Mouse (Mus musculus) thymus, postnatal 4 days (tissue): ENCODE data around the gene Eef1b2.

Source experiments
- DNase-seq: peaks from one replicate; pipeline ENCODE4 v3.0.0; 2021

The Eef1b2 gene

DNA sequence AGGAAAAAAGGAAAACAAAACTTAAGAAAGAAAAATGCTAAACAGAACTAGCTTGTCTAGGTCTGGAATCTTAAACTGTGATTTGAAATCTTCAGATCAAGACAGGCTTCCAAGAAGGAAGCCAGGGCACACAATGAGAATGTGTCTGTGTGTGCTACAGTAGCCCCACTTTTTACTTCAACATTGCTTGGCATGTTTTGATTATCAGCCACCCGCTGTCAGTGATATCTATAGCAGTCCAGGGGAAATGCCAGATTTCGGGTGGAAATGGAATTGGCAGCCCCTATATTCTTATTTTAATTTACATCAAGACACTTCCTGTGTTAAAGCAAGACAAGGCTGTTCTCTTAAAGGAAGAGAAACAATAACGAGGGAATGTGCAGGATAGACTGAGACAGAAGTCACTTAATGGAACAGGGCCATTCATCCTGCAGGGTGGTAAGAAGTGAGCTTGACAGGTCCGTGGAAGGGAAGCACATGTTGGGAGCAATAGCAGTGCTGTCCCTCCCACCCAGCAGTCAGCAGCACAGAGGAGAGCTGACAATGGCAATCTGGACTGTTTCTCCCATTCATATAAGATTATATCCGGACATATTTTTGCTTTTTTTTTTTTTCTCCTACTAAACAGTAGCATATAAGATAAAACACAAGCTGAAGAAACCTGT is 19.4 kb downstream of the Eef1b2 start:
- DNase-seq, result no peak

DNA sequence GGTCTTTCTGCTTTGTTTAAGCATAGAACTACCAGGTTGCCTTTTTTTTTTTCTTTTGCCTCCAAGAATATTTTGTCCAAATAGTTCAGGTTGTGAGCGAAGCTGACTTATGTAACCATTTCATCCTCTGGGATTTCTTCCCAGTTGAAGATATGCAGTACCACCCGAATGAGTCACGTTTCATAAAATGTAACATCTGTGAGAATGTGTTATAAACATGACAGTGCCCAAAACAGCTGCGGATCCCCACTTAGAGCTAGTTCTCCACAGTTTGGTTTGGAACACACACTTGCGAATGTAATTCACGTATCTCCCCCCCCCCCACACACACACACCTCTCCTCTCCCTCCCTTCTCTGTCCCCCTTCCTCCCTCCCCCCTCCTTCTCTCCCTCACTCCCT is 22.8 kb downstream of the Eef1b2 start:
- DNase-seq, result no peak

DNA sequence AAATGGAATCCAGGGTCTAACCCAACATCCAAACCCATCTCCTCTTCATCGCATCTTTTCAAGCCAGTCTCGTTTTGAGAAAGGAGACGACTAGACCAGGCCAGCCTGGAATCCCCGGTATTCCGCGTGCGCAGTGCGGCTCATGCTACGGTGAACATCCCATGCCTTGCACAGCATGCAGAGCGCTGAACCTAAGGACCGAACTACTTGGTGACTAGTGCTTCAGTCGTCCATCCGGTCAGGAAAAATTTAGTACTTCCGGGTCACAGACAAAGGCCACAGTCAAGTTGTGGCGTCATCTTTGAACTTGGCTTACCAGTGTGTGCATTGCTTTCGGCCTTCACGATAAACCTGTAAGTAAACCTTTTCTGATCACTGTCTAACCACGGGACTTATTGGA is 23.7 kb downstream of the Eef1b2 start:
- no peak for DNase-seq

DNA sequence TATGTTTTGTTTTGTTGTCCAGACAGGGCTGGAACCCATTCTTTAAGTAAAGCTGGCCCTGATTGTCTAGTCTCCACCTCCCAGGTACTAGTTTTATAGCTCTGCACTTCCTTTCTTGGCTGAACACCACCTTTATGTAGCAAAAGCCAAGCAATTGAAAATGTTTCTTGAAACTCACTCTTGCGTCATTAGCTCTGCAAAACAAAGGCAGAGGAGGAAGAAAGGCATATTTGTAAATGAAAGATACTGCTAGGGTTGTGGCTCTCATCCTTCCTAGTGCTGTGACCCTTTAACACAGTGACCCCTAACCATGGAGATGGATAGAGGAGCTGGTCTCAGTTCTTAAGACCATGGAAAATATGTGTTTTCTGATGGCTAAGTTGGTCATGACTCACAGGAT is 25.0 kb downstream of the Eef1b2 start:
- no peak for DNase-seq

DNA sequence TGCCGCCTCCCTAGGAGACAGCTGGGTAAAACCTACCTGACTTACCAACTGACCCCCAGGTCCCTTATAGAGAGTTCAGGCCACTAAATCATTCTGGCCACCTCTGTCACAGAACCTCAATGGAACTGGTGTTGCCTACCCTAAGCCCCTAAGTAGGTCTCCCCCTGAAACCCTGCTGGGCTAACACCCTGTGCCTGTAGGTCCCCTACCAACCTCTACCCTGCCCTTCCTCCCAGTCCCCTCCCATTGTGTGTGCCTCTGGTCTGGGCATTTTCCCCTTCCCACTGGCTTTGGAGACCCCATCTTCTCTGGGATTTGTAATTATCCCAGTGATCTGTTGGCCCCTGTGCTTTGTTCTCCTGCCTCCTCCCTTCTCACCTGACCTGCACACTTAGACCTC is 26.8 kb downstream of the Eef1b2 start:
- no peak for DNase-seq

DNA sequence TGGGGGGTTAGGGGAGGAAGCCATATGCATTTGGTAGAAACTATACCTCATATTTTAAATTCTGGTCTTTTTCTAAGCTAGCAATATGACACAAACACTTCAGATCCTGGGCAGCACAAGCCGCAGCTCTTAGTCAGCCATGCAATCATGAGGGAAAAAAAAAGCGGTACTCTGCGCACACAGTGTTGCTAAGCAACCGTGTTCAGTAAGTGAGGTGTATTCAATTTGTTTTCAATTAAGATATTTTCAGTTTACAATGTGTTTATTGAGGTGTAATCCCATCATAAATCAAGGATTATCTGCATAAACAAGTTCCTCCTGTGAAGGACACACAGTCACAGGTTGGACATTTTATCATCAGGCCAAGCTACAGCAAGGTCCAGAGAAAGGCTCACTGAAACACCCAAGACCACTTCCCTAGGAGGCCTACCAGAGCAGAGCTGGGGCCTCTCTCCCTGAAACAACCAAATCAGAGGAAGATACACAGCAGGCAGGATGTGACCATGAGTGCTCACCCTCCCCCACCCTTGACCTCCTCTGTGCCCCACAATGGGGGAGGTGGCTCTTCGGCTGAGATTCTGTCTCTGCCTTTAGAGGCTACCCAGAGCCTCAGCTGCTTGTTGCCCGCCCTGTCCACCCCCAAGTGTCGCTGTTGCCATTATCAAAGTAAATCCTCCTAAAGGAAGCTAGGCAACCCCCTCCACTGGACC is 27.5 kb downstream of the Eef1b2 start:
- DNase-seq, result no peak

DNA sequence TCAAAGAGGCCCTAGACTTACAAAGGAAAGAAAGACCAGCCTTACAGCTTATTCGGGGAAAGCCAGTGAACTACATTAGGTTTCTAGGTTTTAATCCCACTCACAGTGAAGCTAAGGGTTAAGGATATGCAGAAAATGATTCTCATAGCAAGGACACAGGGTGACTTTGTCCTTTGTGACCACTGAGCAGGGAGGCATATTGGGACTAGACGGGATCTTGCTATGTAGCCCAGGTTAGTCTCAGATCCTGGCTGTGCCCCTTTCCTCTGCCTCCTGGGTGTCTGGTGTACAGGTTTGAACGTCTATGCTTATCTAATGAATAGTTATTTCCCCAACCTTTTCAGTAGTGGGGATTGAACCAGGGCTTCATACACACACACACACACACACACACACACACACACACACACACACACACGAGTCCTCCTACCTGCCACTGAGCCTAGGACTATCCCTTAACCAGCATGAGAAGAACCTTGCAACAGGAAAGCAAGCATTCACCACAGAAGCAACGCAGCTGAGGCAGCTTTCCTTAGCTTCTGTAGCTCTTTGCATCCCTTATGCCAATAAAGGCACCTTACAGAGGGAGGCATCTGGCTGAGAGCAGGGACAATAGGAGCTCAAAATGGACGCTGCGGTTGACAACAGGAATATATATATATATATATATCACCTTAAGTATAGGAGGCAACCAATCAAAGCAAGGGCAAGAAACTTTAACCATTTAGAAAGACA is 28.2 kb downstream of the Eef1b2 start:
- no peak for DNase-seq

DNA sequence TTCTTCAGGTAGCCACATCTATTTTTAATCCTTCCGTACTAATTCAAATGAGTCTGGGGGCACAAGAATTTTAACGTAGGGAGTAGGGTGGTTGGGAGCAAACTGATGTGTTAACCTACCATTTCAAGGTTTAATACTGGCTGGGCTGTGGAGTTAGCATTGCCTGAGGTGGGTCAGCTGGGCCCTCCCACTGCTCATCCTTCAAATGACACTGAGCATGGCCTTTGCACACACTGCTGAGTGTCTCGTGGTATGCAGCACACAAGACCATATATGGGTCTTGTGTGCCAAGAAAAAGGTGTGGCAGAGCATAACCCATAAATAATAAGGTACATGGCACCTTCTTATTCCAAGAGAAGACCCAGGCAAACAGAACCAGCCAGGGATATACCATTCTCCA is 31.0 kb downstream of the Eef1b2 start:
- DNase-seq, result no peak

DNA sequence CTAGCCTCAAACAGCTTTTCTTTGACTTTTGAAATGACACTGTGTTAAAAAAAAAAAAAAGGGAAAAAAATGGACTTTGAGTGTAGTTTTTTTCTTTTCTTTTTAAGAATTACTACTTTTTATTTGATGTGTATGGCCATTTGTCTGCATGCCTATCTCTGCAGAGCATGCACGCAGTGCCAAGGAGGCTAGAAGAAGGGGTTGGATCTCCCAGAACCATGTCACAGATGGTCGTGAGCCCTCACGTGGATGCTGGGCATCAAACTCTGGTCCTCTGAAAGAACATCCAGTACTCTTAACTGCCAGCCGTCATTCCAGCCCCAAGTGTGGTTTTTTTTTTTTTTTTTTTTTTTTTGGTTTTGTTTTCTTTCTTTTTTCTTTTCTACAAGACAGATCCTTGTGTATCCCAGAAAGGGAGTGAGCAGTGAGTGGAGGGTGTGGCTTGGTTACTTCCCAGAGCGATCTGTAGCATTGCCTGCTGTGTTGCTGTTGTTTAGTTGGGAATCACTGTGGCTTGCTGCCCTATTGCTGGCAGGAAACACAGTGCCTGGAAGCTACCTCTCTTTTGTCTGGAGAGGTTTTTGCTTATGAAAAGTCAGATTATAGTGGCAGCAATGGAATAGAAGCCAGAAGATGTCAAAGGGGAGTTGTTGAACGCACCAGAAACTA is 33.4 kb downstream of the Eef1b2 start:
- no peak for DNase-seq

DNA sequence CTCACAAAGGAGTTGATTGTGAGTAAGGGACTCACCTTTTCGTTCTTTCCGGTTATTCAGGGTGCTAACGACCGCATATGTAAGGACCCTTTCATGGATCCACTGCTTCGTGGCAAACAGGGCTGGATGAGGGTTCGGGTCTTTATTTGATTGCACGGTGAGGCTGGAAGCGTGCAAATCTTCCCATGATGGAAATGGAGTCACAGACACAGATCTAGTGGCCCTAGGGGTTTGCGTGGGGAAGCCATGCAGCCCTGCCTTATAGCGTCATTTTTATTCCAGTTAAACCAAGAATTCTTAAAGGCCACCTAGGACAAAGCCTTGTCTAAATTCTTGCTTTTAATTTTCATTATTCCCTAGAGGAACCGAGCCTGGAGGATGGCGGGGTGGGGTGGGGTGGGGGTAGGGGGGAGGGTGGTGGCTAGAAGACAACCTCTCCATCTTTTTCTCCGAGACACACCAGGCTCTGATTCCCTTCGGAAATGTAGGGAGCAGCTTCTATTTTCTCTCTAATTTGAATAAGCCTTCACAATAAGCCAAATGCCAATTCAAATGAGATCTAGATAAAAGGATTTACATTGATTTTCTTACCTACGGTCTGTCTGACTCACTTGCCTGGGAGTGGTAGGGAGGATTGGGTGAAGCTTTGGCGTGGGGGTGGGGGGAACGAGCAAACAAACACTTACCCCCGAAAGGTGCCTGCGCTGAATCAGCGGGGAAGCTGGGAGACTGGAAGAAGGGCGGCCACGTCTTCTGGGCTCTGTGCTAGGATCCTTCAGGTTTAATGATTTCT is 37.0 kb downstream of the Eef1b2 start:
- DNase-seq, result no peak

DNA sequence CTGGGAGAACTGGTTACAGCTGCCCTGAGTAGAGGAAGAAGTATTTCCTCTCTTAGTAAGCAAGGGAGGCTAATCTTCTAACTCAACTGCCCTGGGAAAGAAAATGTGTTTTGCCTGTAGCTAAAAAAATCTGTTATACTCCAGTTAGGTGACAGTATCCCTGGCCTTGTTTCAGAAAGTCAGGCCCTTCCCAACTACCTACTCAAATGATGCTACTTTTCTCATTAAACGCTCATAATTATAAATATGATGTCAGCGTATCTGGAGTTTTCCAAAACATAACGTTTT is 37.6 kb downstream of the Eef1b2 start, which contains the start of gene Gpr1:
Gene Gpr1 (minus strand): TSS at position 273 of the 288 bp plus-strand sequence.
- DNase-seq, result no peak

DNA sequence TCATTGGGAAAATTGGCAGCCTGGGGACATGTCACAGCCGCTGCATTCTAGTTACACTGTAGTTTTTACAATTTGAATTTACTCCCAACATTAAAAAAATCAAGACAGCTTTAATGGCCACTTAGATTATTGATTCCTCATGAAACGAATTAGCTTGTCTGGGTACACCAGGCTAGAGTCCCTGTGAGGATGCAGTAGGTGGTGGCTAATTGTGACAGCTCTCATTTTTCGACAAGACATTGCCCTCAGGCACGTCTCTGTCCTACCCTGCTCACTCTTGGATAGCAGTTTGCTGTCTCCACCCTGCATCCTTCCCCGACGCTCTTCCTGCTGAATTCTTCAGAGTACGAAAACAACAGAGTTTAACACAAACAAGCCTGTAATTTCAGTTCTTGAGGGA is 38.0 kb downstream of the Eef1b2 start:
- DNase-seq, result no peak

DNA sequence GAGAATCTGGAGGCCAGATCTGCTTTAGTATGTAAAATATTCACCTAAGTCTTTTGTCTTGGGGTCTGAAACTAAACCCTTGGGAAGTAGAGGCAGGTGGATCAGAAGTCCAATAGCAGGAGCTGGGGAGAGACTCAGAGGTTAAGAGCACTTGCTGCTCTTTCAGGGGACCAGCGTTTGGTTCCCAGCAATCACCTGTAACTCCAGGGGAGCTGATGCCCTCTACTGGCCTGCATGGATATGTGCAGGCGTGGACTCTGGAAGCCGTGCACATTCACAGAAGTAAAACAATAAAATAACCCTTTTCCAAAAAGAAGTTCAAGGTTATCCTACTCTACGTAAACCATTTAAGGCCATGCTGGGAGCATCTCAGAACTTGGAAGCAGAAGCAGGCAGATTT is 42.7 kb downstream of the Eef1b2 start:
- DNase-seq, result no peak

DNA sequence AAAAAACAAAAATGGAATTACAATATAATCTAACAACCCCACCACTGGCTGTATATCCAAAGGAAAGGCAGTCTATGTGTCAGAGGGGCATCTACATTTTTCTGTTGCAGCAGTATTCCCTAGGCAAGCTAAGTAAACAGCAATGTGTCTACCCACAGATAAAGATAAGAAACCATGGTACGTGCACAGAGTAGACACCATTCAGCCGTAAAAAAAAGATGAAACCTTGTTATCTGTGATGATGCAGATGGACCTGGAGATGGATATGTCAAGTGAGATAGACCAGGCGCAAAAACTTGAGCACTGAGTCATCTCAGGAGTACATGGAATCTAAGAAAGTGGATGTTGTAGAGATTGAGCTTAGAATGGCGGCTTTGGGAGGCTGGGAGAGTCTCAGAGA is 48.4 kb downstream of the Eef1b2 start:
- DNase-seq, result no peak

DNA sequence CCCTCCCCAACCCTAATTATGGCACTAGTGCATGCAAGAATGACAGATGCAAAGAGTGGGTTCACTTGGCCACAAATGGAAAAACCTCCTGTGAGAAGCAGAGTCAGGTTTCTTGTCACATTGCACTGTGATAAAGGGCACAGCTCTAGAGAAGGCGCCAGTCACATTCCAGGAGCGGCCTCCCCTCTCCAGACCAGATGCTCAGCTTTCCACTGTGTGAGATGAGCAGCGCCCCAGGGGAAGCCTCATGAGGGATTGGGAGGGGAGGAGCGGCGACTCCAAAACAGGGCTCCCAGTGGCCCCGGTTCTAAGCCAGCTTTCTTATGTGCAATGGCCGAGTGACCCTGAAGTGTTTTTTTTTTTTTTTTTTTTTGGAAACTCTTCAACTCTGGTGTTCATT is 49.3 kb downstream of the Eef1b2 start:
- DNase-seq, result no peak

DNA sequence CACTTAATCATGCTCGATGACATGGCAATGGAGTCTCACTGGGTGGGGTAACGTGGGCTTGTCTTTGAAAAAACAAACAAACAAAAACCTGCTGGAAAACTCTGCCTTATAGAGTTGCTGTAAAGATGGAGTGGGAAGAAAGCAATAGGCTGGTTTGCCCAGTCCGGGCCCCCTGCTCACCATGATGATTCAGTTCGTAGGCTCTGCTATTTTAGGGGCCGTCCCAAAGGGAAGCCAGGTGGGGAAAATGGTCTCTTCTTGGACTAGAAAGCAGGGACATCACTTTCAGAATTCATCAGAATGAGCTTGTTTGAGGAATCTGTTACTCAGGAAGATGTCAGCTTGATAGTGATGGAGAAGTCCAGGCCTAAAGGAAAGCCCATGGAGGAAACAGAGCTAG is 50.6 kb downstream of the Eef1b2 start:
- no peak for DNase-seq
